Mouse (Mus musculus) CH12.LX (cell line): ENCODE results near the gene Gnat1.

ENCODE experiments used
- CTCF ChIP-seq, 2 experiments: IDR thresholded peaks in 1 of 2; conservative IDR thresholded peaks in 1 of 2; 2 replicates each; pipeline ENCODE4 v1.5.1; 2011 to 2012; ENCODE audit warnings: low read depth in 2 of 2, low read length in 2 of 2, improper control_type of control experiment in 1 of 2, inconsistent platforms in 1 of 2, mild to moderate bottlenecking in 1 of 2, moderate library complexity in 1 of 2
- SIN3A ChIP-seq: IDR thresholded peaks from 2 replicates; pipeline ENCODE4 v1.6.1; 2012; ENCODE audit warnings: low read length, improper control_type of control experiment, inconsistent platforms
- USF1 ChIP-seq: IDR thresholded peaks from 2 replicates; pipeline ENCODE4 v1.6.1; 2014; ENCODE audit warnings: low read depth, mild to moderate bottlenecking, inconsistent platforms, low read length, improper control_type of control experiment

- no peak for TF ChIP-seq CTCF (conservative IDR thresholded peaks at IDR 0.05 in 1 of 2, IDR thresholded peaks at IDR 0.05 in 1 of 2; ENCODE audit: low read depth in 2 of 2, low read length in 2 of 2)
- no peak for TF ChIP-seq USF1
- TF ChIP-seq SIN3A = no peak
Measured at GRCm38 (mm10) chr9:107650708-107651481, 28.6 kb downstream of the Gnat1 start.
